Mouse (Mus musculus) common myeloid progenitor, adult 5-6 weeks (primary cell): ENCODE data around the gene Gm45713. TPM values are rescaled to one million over a fixed set of nuclear protein-coding genes. Genes with fewer than 3 reads are reported as not detected.
A peak's percentile ranks its signal among the peaks of the same experiment; 100 is the strongest.
"Not testable (repeated sequence)": the region's sequence is repeated elsewhere in the genome, so short reads cannot be mapped to it uniquely, and the experiment has no call there.

ENCODE experiments used
- ATAC-seq: replicated peaks from 2 replicates; pipeline ENCODE4 v1.8.0; 2016; ENCODE audit warnings: low read depth, mild to moderate bottlenecking, moderate TSS enrichment, inconsistent platforms; ENCODE audit not compliant: poor library complexity, severe bottlenecking
- total RNA-seq: library from RNA; stranded (forward); fragments of 200-1000, 187-1606 nt; gene quantifications from 2 replicates; pipeline ENCODE4 v1.2.3, GENCODE M21; 2017

Gene Gm45713
- total RNA-seq, 1 experiment from 2014 or later, result not detected

DNA sequence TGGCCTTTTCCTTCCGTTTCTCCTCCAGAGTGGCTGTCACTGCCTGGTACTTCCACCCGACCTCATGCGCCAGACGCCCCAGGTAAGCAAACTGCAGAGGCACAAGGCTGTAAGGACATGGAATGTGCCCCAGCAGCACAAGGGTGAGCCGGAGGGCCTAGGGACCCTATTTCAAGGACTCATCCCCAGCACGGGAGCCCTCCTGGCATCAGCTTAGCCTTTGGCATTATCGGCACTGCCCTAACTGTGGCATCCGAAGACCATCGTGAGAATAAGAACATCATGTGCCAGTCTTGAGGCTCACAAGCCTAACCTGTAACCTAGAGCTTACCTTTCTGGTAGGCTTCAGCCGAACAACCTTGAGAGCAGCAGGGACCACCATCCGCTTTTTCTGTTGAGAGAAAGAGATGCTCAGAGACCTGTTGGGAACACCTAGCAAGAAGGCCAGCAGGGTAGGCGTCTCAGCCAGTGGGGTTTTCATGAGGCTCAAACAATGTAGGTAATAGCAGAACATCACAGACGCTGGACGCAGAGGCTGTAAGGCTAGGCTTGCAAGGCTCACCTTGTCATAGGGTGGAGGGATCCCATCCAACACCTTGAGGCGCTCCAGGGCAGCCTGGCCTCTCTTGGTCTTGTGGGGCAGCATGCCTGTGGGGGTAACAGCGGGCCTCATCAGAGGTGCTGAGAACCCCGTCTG lies 9.7 kb downstream of the Gm45713 start:
- ATAC-seq, result no peak

DNA sequence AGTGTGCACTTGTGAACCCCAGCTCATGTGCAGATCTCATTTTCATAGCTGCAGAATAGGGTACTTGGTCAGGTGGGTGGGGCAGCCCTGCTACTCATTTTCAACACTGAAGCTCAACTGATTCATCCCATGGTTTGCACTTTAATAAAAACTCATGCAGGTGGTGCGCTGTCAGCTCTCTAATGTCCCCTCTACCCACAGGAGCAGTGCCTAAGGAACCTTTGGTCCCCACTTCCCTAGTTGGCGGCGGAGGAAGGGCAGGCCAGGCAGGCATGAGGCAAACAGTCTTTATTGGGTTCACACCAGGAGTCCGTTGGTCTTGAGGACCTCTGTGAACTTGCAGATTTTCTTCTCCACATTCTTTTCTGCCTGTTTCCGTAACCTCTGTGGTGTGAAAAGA lies 10.4 kb downstream of the Gm45713 start:
- not testable (repeated sequence) for ATAC-seq

GRCm38 (mm10) chr7:45125144-45125600 lies 10.9 kb downstream of the Gm45713 start:
- ATAC-seq, result no peak

- ATAC-seq, result peak; percentile 55
Observed at GRCm38 (mm10) chr7:45124224-45125143, 11.5 kb downstream of the Gm45713 start, which contains the start of gene Rps11. Rps11 (minus strand) TSS chr7:45124439.

DNA sequence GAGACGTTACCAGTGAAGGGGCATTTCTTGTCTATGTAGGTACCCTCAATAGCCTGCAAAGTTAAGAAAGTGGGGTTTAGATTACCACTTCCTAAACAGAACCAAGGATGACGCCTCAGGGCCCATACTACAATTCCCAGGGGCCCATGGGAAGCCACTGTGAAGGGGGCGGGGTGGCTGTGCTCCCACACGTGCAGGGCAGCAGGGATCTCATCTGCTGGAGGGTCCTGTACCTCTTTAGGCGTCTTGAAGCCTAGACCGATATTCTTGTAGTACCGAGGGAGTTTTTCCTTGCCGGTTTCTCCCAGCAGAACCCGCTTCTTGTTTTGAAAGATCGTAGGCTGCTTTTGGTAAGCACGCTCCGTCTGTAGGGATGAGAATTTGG lies 12.9 kb downstream of the Gm45713 start:
- no peak for ATAC-seq

- no peak for ATAC-seq
Observed at GRCm38 (mm10) chr7:45122561-45123185, 13.4 kb downstream of the Gm45713 start.

- ATAC-seq, result no peak
Observed at GRCm38 (mm10) chr7:45121966-45122365, 14.1 kb downstream of the Gm45713 start.

DNA sequence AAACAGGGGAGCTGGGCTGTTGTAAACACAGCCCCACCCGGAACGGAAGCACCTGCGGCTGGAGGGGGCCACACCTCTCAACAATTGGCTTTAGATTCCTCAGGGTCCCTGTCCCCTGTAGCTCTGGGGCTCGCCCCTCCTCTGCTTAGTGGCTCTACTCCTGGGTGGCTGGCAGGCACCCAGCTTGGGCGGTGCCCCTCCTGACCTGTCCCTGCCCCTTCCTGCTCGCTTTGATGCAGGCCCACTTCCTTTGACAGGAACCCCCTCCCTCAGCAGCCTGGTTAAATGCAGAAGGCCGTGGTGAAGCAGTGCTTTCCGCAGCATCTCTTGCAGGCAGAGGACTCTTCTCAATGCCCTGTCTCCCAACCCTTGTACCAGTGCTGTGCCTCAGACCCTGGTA lies 14.6 kb downstream of the Gm45713 start:
- peak; percentile 33 for ATAC-seq

GRCm38 (mm10) chr7:45119780-45120709 lies 16.0 kb downstream of the Gm45713 start:
- ATAC-seq, result no peak

DNA sequence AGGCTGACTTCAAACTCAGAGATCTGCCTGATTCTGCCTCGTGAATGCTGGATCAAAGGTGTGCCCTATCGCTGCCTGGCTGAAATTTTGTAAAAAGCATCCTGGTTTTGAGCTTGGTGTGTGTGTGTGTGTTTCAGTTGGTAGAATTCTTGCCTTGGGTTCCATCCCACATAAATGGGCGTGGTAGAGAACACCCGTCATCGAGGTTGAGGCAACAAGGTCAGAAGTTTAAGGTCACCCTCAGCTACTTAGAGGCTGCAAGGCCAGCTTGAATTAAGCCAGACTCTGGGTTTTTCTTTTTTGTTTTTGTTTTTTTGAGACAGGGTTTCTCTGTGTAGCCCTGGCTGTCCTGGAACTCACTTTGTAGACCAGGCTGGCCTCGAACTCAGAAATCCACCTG lies 17.7 kb downstream of the Gm45713 start:
- no peak for ATAC-seq

DNA sequence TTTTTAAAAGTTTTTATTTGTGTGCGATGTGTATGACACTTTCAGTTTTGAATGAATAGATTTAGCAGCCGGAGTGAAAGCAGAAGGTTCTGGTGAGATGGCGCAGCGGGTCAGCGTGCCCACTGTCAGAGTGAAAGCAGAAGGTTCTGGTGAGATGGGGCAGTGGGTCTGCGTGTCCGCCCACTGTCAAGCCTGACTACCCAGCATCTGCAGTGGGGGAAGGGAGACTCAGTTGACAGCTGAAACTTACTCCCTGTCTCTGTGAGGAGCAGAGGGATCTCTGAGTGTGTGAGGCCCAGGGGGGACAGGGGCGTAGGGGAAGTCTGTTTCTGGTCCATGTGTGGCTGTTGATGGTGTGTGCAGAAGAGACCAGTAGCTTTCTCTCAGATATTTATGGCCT lies 18.5 kb downstream of the Gm45713 start:
- ATAC-seq, result no peak

- ATAC-seq, result no peak
Observed at GRCm38 (mm10) chr7:45113476-45113875, 22.6 kb downstream of the Gm45713 start.

- ATAC-seq, result no peak
Observed at GRCm38 (mm10) chr7:45112529-45112928, 23.5 kb downstream of the Gm45713 start.

- ATAC-seq, result no peak
Observed at GRCm38 (mm10) chr7:45111940-45112339, 24.1 kb downstream of the Gm45713 start.

DNA sequence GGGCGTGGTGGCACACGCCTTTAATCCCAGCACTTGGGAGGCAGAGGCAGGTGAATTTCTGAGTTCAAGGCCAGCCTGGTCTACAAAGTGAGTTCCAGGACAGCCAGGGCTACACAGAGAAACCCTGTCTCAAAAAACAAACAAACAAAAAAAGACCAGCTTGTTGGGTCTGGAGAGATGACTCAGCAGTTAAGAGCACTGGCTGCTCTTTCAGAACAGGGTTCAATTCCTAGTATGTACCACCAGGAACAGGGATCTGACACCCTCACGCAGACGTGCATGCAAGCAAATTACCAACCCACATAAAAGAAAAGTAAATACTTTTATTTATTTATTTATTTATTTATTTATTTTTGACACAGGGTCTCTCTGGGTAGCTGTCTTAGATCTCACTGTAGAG lies 25.9 kb downstream of the Gm45713 start:
- ATAC-seq, result not testable (repeated sequence)

DNA sequence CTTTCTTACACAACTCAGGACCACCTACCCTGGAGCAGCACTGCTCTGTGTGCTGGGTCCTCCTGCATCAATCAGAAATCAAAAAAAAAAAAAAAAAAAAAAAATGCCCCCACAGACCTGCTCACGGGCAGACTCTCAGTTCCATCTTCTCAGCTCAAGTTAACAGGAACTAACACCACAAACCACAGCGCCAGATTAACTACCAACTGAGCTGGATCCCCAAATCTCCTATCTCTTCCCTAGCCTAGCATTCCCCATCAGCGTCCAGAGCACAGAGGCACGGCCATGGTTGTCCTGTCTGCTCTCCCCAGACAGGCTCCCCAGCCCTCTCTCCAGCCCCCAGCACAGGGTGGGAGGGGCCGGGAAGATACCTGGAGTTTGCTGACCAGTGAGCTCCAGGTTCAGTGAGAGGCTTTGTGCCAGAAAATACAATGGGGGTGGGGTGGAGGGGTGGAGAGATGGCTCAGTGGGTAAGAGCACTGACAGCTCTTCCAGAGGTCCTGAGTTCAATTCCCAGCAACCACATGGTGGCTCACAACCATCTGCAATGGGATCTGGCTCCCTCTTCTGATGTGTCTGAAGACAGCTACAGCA lies 28.9 kb downstream of the Gm45713 start:
- peak; percentile 56 for ATAC-seq

DNA sequence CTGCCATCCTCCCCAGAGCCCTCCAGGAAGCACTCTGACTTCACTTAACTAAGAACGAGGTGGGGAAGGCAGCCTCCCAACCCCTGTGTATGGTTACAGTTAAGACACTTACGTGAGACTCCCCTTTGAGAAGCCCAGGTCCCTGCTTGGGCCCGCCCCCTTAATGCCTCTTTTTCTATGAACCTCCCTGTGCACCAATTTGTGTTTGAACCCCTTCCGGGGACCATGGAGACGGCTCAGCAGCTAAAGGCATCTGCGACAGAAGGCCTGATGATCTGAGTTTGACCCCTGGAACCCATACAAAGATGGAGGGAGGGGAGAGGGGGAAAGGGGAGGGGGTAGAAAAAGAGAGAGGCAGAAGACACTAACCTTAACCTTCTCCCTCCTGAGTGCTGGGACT lies 29.6 kb downstream of the Gm45713 start:
- no peak for ATAC-seq

DNA sequence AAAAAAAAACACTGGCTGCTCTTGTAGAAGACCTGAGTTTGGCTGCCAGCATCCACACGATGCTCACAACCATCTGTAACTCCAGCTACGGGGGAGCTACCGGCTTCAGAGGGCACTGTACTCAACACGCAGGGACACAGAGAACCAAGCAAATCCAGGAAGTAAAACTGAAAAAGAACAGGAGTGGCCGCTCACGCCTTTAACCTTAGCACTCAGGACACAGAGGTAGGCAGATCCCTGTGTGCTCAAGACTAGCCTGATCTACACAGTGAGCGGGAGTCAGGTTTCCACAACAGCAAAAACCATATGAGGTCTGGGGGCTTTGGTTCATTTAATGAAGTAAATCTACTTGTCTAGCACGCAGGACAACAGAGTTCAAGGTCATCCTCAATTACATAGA lies 30.5 kb downstream of the Gm45713 start:
- no peak for ATAC-seq

DNA sequence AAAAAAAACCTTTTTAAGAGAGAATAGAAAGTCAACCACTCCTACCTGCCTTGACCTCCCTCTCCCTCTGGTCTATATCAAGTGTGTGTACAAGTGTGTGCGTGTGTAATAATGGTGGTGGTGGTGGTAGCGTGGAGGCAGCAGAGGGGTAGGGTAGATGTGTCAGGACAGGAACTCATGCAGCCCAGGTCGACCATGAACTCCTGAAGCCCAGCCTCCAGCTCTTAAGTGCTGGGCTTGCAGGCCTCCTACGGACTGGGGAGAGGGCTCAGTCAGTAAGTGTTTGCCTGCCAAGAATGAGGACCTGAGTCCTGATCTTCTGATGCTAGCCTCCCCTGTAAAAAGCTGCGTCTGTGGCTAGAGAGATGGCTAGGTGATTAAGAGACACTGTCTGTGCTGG lies 31.1 kb downstream of the Gm45713 start:
- no peak for ATAC-seq
